Mouse (Mus musculus): ENCODE measurements around the gene Cby3. TPM values are rescaled to one million over a fixed set of nuclear protein-coding genes. Genes with fewer than 3 reads are reported as not detected.

Gene Cby3
- polyA plus RNA-seq, 1 experiment from 2014 or later, result 0.32 TPM

GRCm38 (mm10) chr11:50326302-50326966 lies 27.8 kb upstream of the Cby3 start:
- DNase-seq (no peak), ATAC-seq (ENCODE audit: low FRiP score, low TSS enrichment) (no peak)
- 5% methylated on average over 7 of the region's 7 CpGs for WGBS
- Histone ChIP-seq H3K27me3 (ENCODE audit: control insufficient read depth, insufficient read depth, low read length) (no peaks in the 10 kb centered on the region), H3K4me3 (replicated peaks; ENCODE audit: low read depth, low read length) (peak overlapping the region; percentile 95), H3K4me1 (ENCODE audit: control insufficient read depth, insufficient read depth, low read length) (peaks cover 26% of the 10 kb centered on the region), H3K27ac (replicated peaks; ENCODE audit: low read depth, low read length) (peak overlapping the region; percentile 85), H3K9me3 (ENCODE audit: control insufficient read depth, low read length) (no peaks in the 10 kb centered on the region), H3K36me3 (ENCODE audit: control insufficient read depth, insufficient read depth, low read length) (no peaks in the 10 kb centered on the region), H3K4me2 (ENCODE audit: low read length) (peak overlapping the region; percentile 62), H3K9ac (replicated peaks; ENCODE audit: low read length) (peak overlapping the region; percentile 59)

GRCm38 (mm10) chr11:50328075-50328625 lies 26.1 kb upstream of the Cby3 start:
- H3K9me3 ChIP-seq (ENCODE audit: control insufficient read depth, low read length), result no peaks in the 10 kb centered on the region
- H3K9ac ChIP-seq (replicated peaks; ENCODE audit: low read length), result no peak overlapping the region
- H3K27me3 ChIP-seq (ENCODE audit: control insufficient read depth, insufficient read depth, low read length), result no peaks in the 10 kb centered on the region
- no peak overlapping the region for H3K27ac ChIP-seq (replicated peaks; ENCODE audit: low read depth, low read length)
- no peak for DNase-seq
- no peaks in the 10 kb centered on the region for H3K36me3 ChIP-seq (ENCODE audit: control insufficient read depth, insufficient read depth, low read length)
- peaks cover 21% of the 10 kb centered on the region for H3K4me1 ChIP-seq (ENCODE audit: control insufficient read depth, insufficient read depth, low read length)
- 94% methylated on average over 3 of the region's 3 CpGs for WGBS
- no peak for ATAC-seq (ENCODE audit: low FRiP score, low TSS enrichment)
- no peak overlapping the region for H3K4me2 ChIP-seq (ENCODE audit: low read length)
- H3K4me3 ChIP-seq (replicated peaks; ENCODE audit: low read depth, low read length), result no peak overlapping the region

GRCm38 (mm10) chr11:50329378-50329777 lies 24.9 kb upstream of the Cby3 start:
- Histone ChIP-seq H3K27ac (replicated peaks; ENCODE audit: low read depth, low read length) (no peak overlapping the region), H3K4me2 (ENCODE audit: low read length) (no peak overlapping the region), H3K36me3 (ENCODE audit: control insufficient read depth, insufficient read depth, low read length) (no peaks in the 10 kb centered on the region), H3K4me1 (ENCODE audit: control insufficient read depth, insufficient read depth, low read length) (peaks cover 10% of the 10 kb centered on the region), H3K9ac (replicated peaks; ENCODE audit: low read length) (no peak overlapping the region), H3K9me3 (ENCODE audit: control insufficient read depth, low read length) (no peaks in the 10 kb centered on the region), H3K4me3 (replicated peaks; ENCODE audit: low read depth, low read length) (no peak overlapping the region), H3K27me3 (ENCODE audit: control insufficient read depth, insufficient read depth, low read length) (no peaks in the 10 kb centered on the region)
- 89% methylated on average over 1 of the region's 1 CpGs for WGBS
- ATAC-seq (ENCODE audit: low FRiP score, low TSS enrichment) (no peak), DNase-seq (no peak)

DNA sequence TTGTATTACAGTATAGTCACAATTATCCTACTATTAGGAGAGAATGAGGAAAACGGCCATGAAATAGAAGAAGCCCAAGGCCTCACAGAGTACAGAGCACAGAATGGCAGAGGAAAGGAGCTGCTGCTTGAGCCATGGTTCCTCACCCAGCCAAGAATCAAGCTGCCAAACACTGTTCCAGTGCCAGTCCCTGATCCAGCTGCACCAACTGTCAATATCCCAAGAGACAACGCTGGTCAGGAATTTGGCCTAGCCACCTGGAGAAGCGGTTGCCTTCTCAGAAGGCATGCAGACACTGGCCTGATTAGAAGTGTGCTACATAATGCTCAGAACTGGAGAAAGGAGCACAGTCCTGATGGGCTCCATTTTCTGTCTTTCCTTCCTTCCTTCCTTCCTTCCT lies 21.1 kb upstream of the Cby3 start:
- H3K4me1 ChIP-seq (ENCODE audit: control insufficient read depth, insufficient read depth, low read length), result no peaks in the 10 kb centered on the region
- H3K27me3 ChIP-seq (ENCODE audit: control insufficient read depth, insufficient read depth, low read length), result no peaks in the 10 kb centered on the region
- H3K36me3 ChIP-seq (ENCODE audit: control insufficient read depth, insufficient read depth, low read length), result no peaks in the 10 kb centered on the region
- no peak for DNase-seq
- H3K9ac ChIP-seq (replicated peaks; ENCODE audit: low read length), result no peak overlapping the region
- H3K4me3 ChIP-seq (replicated peaks; ENCODE audit: low read depth, low read length), result no peak overlapping the region
- ATAC-seq (ENCODE audit: low FRiP score, low TSS enrichment), result no peak
- WGBS, result 92% methylated on average over 3 of the region's 3 CpGs
- H3K9me3 ChIP-seq (ENCODE audit: control insufficient read depth, low read length), result no peaks in the 10 kb centered on the region
- H3K27ac ChIP-seq (replicated peaks; ENCODE audit: low read depth, low read length), result no peak overlapping the region
- no peak overlapping the region for H3K4me2 ChIP-seq (ENCODE audit: low read length)

GRCm38 (mm10) chr11:50336126-50336525 lies 18.1 kb upstream of the Cby3 start:
- no peak for ATAC-seq (ENCODE audit: low FRiP score, low TSS enrichment)
- 83% methylated on average over 1 of the region's 1 CpGs for WGBS

DNA sequence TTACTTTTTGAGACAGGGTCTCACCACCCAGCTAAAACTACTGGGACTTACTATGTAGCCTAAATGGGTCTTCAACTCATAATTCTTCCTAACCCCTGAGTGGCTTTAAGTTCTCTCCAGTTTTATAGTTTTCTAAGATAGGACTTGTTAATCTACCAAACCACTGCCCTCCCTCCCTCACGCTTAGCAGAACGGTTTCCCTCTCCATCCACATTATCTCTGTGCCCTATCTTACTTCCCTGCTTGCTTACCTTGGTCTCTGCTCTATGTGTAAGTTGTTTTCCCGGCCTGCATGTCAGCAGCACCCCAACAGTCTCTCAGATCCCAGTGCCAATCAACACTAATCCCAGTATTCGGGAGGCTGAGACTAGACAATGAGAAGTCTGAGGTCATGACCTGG lies 17.4 kb upstream of the Cby3 start:
- ATAC-seq (ENCODE audit: low FRiP score, low TSS enrichment), result no peak
- DNase-seq, result no peak
- 58% methylated on average over 4 of the region's 4 CpGs for WGBS
- Histone ChIP-seq H3K27me3 (ENCODE audit: control insufficient read depth, insufficient read depth, low read length) (no peaks in the 10 kb centered on the region), H3K9ac (replicated peaks; ENCODE audit: low read length) (no peak overlapping the region), H3K4me2 (ENCODE audit: low read length) (no peak overlapping the region), H3K4me3 (replicated peaks; ENCODE audit: low read depth, low read length) (no peak overlapping the region), H3K9me3 (ENCODE audit: control insufficient read depth, low read length) (no peaks in the 10 kb centered on the region), H3K4me1 (ENCODE audit: control insufficient read depth, insufficient read depth, low read length) (no peaks in the 10 kb centered on the region), H3K27ac (replicated peaks; ENCODE audit: low read depth, low read length) (no peak overlapping the region), H3K36me3 (ENCODE audit: control insufficient read depth, insufficient read depth, low read length) (no peaks in the 10 kb centered on the region)

More at GRCm38 (mm10) chr11:50336126-50336525, 18.1 kb upstream of the Cby3 start:
- Histone ChIP-seq H3K4me2 (ENCODE audit: low read length) (no peak overlapping the region), H3K9me3 (ENCODE audit: control insufficient read depth, low read length) (no peaks in the 10 kb centered on the region), H3K27ac (replicated peaks; ENCODE audit: low read depth, low read length) (no peak overlapping the region), H3K36me3 (ENCODE audit: control insufficient read depth, insufficient read depth, low read length) (no peaks in the 10 kb centered on the region), H3K9ac (replicated peaks; ENCODE audit: low read length) (no peak overlapping the region), H3K4me1 (ENCODE audit: control insufficient read depth, insufficient read depth, low read length) (no peaks in the 10 kb centered on the region), H3K4me3 (replicated peaks; ENCODE audit: low read depth, low read length) (no peak overlapping the region), H3K27me3 (ENCODE audit: control insufficient read depth, insufficient read depth, low read length) (no peaks in the 10 kb centered on the region)
- DNase-seq, result no peak

- H3K9me3 ChIP-seq (ENCODE audit: control insufficient read depth, low read length), result no peaks in the 10 kb centered on the region
- ATAC-seq (ENCODE audit: low FRiP score, low TSS enrichment) (no peak), DNase-seq (no peak)
- no peaks in the 10 kb centered on the region for H3K36me3 ChIP-seq (ENCODE audit: control insufficient read depth, insufficient read depth, low read length)
- no peak overlapping the region for H3K4me3 ChIP-seq (replicated peaks; ENCODE audit: low read depth, low read length)
- no peaks in the 10 kb centered on the region for H3K4me1 ChIP-seq (ENCODE audit: control insufficient read depth, insufficient read depth, low read length)
- no peak overlapping the region for H3K9ac ChIP-seq (replicated peaks; ENCODE audit: low read length)
- no peak overlapping the region for H3K27ac ChIP-seq (replicated peaks; ENCODE audit: low read depth, low read length)
- H3K4me2 ChIP-seq (ENCODE audit: low read length), result no peak overlapping the region
- H3K27me3 ChIP-seq (ENCODE audit: control insufficient read depth, insufficient read depth, low read length), result no peaks in the 10 kb centered on the region
- WGBS, result 75% methylated on average over 4 of the region's 4 CpGs
These were observed 8.8 kb upstream of the Cby3 start for GRCm38 (mm10) chr11:50345486-50345885.

GRCm38 (mm10) chr11:50346256-50347032 lies 7.8 kb upstream of the Cby3 start:
- no peak overlapping the region for H3K4me2 ChIP-seq (ENCODE audit: low read length)
- WGBS, result 92% methylated on average over 9 of the region's 9 CpGs
- no peaks in the 10 kb centered on the region for H3K9me3 ChIP-seq (ENCODE audit: control insufficient read depth, low read length)
- no peak for DNase-seq
- no peaks in the 10 kb centered on the region for H3K4me1 ChIP-seq (ENCODE audit: control insufficient read depth, insufficient read depth, low read length)
- ATAC-seq (ENCODE audit: low FRiP score, low TSS enrichment), result no peak
- H3K27me3 ChIP-seq (ENCODE audit: control insufficient read depth, insufficient read depth, low read length), result no peaks in the 10 kb centered on the region
- H3K36me3 ChIP-seq (ENCODE audit: control insufficient read depth, insufficient read depth, low read length), result no peaks in the 10 kb centered on the region
- no peak overlapping the region for H3K9ac ChIP-seq (replicated peaks; ENCODE audit: low read length)
- H3K4me3 ChIP-seq (replicated peaks; ENCODE audit: low read depth, low read length), result no peak overlapping the region
- no peak overlapping the region for H3K27ac ChIP-seq (replicated peaks; ENCODE audit: low read depth, low read length)
